Mouse (Mus musculus) adrenal gland, postnatal 36 days (tissue): ENCODE data around the gene Lama4. TPM values are rescaled to one million over a fixed set of nuclear protein-coding genes. Genes with fewer than 3 reads are reported as not detected.

ENCODE experiments used
- DNase-seq, 2 experiments: peaks; one replicate each; pipeline ENCODE4 v3.0.0; 2021; ENCODE audit warnings: mixed read lengths in 1 of 2
- total RNA-seq, 2 experiments: library from RNA; stranded (reverse); gene quantifications; 2 replicates each; pipeline ENCODE4 v1.2.3; 2021

Gene Lama4
- total RNA-seq, 2 experiments from 2014 or later: 56.7 to 86.6 TPM

DNA sequence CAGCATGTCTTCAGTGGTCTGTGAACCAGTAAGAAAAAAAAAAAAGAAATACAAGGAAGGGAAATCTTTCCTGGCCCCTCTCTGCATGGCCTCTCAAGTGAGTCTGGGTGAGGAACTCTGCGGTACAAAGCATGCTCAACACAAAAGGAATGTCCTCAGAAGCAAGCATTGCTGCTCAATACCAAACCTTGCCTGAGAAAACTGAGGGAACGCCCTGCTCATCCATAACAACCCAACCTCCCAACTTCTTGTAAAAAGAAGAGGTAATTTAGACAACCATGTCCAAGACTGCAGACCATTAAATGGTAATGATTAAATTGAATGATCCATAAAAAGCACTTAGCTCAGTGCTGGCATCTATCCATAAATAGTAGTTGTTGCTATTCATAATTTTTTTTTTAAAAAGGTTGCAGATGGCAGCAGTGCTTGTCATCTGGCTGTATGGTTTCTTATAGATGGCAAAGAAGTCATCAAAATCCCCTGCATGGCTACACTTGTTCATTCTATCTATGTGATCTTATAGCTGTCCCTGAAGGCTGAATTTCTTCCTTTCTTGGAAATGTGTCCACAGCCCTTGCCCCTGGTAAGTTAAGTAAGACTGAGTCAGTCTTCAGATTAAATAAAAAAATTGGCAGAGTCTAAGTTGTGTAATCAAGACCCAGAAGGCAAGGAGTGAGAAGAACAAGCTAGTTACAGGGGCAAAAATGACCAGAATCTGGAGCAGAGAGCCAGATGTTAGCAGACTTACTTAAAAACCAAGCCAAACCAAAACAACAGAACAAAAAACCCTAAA lies 28.5 kb downstream of the Lama4 start:
- DNase-seq: no peak

GRCm38 (mm10) chr10:38994719-38995450 lies 29.6 kb downstream of the Lama4 start:
- DNase-seq: peak in 1 of 2 experiments; percentile 23

- DNase-seq: no peak
These were observed 30.6 kb downstream of the Lama4 start for GRCm38 (mm10) chr10:38995896-38996295.

DNA sequence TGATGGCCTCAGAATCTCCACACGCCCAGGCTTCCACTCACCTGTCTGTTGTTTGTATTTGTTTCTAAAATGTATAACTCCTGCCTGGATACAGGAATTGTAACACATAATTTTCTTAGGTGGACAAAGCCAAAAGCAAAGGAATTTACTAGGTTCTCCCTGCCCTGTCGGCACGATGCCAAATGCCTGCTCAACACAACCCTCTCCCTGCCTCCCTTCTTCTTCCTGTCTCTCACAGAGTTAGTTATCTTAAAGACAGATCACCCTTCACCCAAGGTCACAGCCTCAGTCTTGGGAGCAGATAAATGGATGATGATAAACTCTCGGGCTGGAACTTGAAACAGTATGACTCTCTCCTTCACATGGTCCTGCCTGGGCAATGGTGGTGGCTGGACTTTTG lies 35.6 kb downstream of the Lama4 start:
- peak; percentile 56 to 57 for DNase-seq

- peak in 1 of 2 experiments; percentile 13 for DNase-seq
These were observed 37.2 kb downstream of the Lama4 start for GRCm38 (mm10) chr10:39002521-39002920.

DNA sequence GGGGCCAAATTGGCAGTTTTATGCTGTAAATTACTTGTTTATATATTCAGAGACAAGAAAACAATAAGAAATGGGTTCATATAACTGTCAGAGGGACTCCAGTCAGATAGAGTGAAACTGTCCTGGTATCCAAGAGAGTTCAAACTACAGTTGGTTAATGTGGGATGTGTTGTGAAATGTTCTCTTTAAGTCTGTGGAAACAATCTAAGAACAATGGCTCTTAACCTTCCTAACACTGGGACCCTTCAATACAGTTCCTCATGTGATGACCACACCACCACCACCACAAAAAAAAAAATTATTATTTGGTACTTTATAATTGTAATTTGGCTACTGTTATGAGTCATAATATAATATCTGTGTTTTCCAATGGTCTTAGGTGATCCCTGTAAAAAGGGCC lies 38.2 kb downstream of the Lama4 start:
- DNase-seq: no peak

DNA sequence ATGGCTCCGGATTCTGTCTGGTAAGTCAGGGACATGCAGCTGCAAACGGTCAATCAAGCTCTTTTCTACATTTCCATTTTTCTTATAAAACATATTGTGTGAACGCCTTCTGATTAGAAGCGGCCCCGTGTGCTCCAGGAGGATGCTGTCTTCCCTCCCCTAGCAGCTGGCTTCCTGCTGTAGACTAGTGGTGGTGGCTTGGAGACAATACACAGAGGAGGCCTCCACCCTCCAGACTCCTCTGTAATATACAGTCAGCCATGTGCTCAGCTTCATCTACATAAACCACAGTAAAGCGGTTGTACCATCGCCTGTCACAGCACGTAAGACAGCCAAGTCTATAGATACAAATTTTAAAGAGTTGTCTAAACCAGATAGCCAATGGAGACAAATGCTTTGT lies 40.2 kb downstream of the Lama4 start:
- DNase-seq: no peak

- no peak for DNase-seq
These were observed 41.3 kb downstream of the Lama4 start for GRCm38 (mm10) chr10:39006433-39007105.

DNA sequence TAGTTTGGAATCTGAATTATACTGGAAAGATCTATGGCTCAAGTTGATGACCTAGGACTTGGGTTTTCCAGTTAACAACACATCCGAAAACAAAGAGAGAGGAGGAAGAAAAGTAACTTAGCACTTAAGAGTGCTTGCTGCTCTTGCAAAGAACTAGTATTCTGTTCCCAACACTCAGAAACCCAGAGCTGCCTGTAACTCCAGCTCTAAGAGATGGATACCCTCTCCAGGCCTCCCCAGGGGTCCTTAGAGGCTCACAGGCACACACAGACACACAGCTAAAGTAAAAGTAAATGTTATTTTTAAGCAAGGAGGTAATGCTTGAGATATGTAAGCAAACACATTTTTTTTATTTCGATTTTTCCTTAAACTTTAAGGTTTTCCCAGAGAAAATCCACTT lies 49.5 kb downstream of the Lama4 start:
- DNase-seq: no peak

- DNase-seq: peak in 1 of 2 experiments; percentile 13
These were observed 52.7 kb downstream of the Lama4 start for GRCm38 (mm10) chr10:39017986-39018385.

DNA sequence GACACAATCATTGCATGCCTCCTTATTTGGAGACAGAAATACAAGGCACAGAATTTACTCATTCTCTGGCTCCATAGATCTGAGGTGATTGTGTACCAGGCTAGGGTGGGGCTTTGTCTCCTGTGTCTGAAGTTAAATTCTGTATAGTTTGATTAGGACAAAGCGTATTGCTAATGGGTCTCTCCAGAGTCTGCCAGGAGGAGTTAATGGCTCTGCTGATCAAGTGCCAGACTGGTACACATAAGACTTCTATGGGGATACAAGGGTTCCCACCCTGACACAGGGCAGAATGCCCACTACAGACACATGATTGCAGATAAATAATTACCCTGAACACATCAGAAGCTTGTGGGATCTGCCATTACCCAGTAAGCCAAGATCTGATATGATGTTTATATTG lies 53.3 kb downstream of the Lama4 start:
- no peak for DNase-seq

DNA sequence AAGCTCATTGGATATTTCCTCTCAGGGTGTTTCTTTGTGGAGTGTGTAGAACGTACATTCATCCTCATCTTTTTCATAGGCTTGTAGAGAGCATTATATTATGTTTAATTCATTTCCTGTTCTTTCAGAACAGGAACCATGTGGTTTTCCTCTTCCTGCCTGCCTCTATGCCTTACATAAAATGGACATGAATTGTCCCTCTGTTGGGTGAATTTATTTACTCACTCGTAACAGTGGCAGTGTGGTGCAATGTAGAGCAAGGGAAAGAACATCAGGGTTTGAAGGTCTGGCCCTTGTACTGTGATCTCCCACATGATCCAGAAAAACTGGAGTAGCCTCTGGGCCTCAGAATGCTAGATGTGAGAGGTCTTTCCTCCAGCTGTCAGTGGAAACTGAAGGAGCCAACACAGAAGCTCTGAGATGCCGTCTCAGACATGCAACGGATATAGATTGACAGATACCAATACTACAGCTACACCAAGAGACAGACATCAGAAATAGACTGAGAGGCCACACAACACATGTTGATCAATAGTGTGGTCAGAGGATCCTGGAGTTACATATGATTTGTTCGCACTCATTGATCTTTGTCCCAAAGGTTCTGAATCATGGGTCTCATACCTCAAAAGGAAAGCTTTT lies 58.4 kb downstream of the Lama4 start:
- DNase-seq: no peak

DNA sequence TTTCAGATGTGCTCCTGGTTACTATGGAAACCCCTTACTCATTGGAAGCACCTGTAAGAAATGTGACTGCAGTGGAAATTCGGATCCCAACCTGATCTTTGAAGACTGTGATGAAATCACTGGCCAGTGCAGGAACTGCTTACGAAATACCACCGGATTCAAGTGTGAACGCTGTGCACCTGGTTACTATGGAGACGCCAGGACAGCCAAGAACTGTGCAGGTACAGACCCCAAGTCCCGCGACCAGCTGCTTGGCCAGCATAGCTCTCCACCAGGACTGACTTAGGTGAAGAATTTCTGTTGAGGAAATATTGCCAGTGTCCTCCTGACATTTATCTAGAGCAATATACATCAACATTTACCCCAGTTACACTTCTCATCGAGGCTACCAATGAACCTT lies 61.2 kb downstream of the Lama4 start:
- DNase-seq: no peak

GRCm38 (mm10) chr10:39027058-39027457 lies 61.7 kb downstream of the Lama4 start:
- DNase-seq: no peak

DNA sequence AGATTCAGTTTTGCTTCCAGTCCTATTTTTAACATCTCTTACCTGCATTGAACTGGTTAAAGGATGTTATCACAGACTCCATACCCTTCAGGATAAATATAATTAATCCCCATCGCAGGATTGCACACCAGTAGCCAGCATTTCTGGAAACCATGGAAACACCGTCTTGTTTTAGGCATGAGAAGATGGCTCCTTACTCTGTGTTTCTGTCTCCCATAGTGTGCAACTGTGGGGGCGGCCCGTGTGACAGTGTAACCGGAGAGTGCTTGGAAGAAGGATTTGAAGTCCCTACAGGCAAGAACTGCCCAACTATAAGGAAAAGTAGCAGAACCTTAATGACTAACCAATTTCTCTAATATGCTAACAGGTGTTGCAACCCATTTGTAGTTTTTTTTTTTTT lies 63.1 kb downstream of the Lama4 start:
- DNase-seq: no peak

GRCm38 (mm10) chr10:39029297-39030147 lies 64.2 kb downstream of the Lama4 start:
- no peak for DNase-seq

- no peak for DNase-seq
These were observed 64.9 kb downstream of the Lama4 start for GRCm38 (mm10) chr10:39030148-39030685.

GRCm38 (mm10) chr10:39039564-39039963 lies 74.2 kb downstream of the Lama4 start:
- DNase-seq: no peak

- DNase-seq: no peak
These were observed 74.7 kb downstream of the Lama4 start for GRCm38 (mm10) chr10:39040026-39040425.

GRCm38 (mm10) chr10:39044476-39044995 lies 79.2 kb downstream of the Lama4 start:
- peak in 1 of 2 experiments; percentile 13 for DNase-seq

GRCm38 (mm10) chr10:39045111-39045510 lies 79.8 kb downstream of the Lama4 start:
- no peak for DNase-seq
